Mouse (Mus musculus): ENCODE data around the gene Xbp1. TPM values are rescaled to one million over a fixed set of nuclear protein-coding genes. Genes with fewer than 3 reads are reported as not detected.

Gene Xbp1
- polyA plus RNA-seq, 1 experiment: 120 TPM

- DNase-seq (ENCODE audit: low read depth): no peak
These were observed 51.4 kb downstream of the Xbp1 start for GRCm38 (mm10) chr11:5571856-5572255.

- no peak for DNase-seq (ENCODE audit: low read depth)
These were observed 53.4 kb downstream of the Xbp1 start for GRCm38 (mm10) chr11:5573821-5574220.

- no peak for DNase-seq (ENCODE audit: low read depth)
These were observed 54.6 kb downstream of the Xbp1 start for GRCm38 (mm10) chr11:5575046-5575445.

Other genes starting within 250 kb of the Xbp1 start
- 7.2 and 10.2 TPM in 2 replicates for gene Znrf3, start 75.8 kb upstream of the Xbp1 start, polyA plus RNA-seq (2012; rRNA removed)
- gene Ccdc117, start 21.5 kb downstream of the Xbp1 start, polyA plus RNA-seq (2012; rRNA removed): 5.8 and 7.2 TPM in 2 replicates
- gene Ankrd36, start 49.0 kb downstream of the Xbp1 start, polyA plus RNA-seq (2012; rRNA removed): 0.42 and 0.61 TPM in 2 replicates
- 101 and 114 TPM in 2 replicates for gene Mrps24, start 195.0 kb downstream of the Xbp1 start, polyA plus RNA-seq (2012; rRNA removed)
- 22.0 and 22.4 TPM in 2 replicates for gene Urgcp, start 241.7 kb downstream of the Xbp1 start, polyA plus RNA-seq (2012; rRNA removed)

Data from gonadal fat pad, adult 2 months (tissue).